Mouse (Mus musculus): ENCODE measurements at regions not wholly inside any gene's neighbourhood (a gene's known extent, or its start where the extent isn't known, plus 50 kb on each side); places are given as distances from the start of the nearest gene placed in this dataset.

DNA sequence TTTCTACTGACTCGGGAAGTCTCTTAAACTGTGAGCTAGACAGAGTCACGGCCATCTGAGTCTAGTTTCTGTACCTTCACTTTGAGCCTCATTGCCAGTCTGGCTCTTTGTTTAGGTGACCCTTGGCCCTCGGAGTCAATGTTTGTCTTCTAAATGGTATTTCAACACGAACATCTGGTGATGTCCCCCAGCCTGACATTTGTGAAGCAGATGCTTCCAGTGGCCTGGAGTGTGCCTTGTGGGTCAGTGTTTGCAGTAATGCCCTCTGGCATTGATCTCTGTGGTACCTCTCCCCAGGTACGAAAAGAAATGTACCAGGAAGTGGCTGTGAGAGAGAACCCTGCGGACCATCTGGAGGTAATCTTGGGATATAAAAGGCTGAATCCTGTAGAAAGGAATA, 155.7 kb upstream of the Bmp4 start:
- H3K79me2 ChIP-seq (ENCODE audit: control insufficient read depth, insufficient read depth): no peaks in the 10 kb centered on the region
- no peak overlapping the region for H3K4me2 ChIP-seq (ENCODE audit: low read depth)
- no peak overlapping the region for H3ac ChIP-seq (ENCODE audit: control insufficient read depth, insufficient read length)
- no peaks in the 10 kb centered on the region for H3K36me3 ChIP-seq (ENCODE audit: control insufficient read depth, insufficient read depth)
- no peak overlapping the region for H3K4me3 ChIP-seq
- no peak for TF ChIP-seq MAX (IDR thresholded peaks at IDR 0.05; ENCODE audit: low read depth)
- no peak for TF ChIP-seq POLR2AphosphoS2 (IDR thresholded peaks at IDR 0.05; ENCODE audit: insufficient read length, low read depth)
- TF ChIP-seq USF1 (IDR thresholded peaks at IDR 0.05; ENCODE audit: low read depth): no peak
- TF ChIP-seq CEBPB (IDR thresholded peaks at IDR 0.05; ENCODE audit: insufficient read depth, poor library complexity, severe bottlenecking): no peak
- no peak for TF ChIP-seq REST (IDR thresholded peaks at IDR 0.05; ENCODE audit: insufficient read depth, insufficient read length)
- TF ChIP-seq SRF (IDR thresholded peaks at IDR 0.05; ENCODE audit: control insufficient read depth, insufficient read length, low read depth): no peak
- TF ChIP-seq TCF12 (IDR thresholded peaks at IDR 0.05; ENCODE audit: insufficient read depth, poor library complexity, severe bottlenecking): no peak
- TF ChIP-seq MYOG (IDR thresholded peaks at IDR 0.05; ENCODE audit: control insufficient read depth in 1 of 3, insufficient read depth in 1 of 3, insufficient read length in 2 of 3, low read depth in 2 of 3): no peak
- no peak for TF ChIP-seq POLR2A (IDR thresholded peaks at IDR 0.05; ENCODE audit: insufficient read length, low read depth)
- H3K27me3 ChIP-seq (ENCODE audit: control insufficient read depth, insufficient read depth, insufficient read length): no peaks in the 10 kb centered on the region

DNA sequence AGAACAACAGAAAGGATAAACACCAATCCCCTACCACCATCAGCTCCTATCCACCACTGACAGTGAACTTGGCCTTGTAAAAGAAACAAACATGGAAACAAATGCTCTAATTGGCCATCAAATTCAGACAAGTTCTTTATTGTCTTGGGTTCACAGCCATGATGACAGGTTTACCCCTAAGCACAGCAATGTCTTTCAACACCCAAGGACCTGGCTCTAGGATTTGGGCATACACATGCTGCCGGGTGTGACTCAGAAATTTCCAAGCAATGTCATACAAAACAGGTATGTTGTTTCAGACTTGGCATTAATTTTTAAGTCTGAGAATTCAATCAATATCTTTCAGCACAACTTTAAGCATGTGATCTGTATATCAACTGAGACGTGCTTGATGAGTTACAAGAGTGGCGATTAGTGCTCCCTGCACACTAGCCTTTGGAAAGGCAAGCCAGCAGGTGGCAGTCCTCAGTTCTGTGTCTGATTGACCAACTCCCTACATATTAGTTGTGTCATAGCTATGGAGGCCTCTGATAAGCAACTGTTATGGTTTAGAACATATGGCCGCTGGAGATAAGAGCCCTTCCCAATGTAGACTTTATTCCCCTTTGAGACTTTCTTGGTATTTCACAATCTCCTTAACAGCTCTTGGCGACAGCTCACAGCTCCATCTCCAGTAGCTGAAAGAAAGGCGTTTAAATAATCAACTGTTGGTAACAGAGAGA, 149.2 kb upstream of the Bmp4 start:
- H3K27me3 ChIP-seq (ENCODE audit: control insufficient read depth, insufficient read depth, insufficient read length): no peaks in the 10 kb centered on the region
- no peaks in the 10 kb centered on the region for H3K36me3 ChIP-seq (ENCODE audit: control insufficient read depth, insufficient read depth)
- no peak for TF ChIP-seq POLR2AphosphoS2 (IDR thresholded peaks at IDR 0.05; ENCODE audit: insufficient read length, low read depth)
- no peak for TF ChIP-seq MAX (IDR thresholded peaks at IDR 0.05; ENCODE audit: low read depth)
- no peak for TF ChIP-seq CEBPB (IDR thresholded peaks at IDR 0.05; ENCODE audit: insufficient read depth, poor library complexity, severe bottlenecking)
- no peak for TF ChIP-seq MYOD1 (IDR thresholded peaks at IDR 0.05; ENCODE audit: control insufficient read depth in 1 of 3, insufficient read length in 2 of 3, low read depth in 2 of 3)
- no peak for TF ChIP-seq USF1 (IDR thresholded peaks at IDR 0.05; ENCODE audit: low read depth)
- TF ChIP-seq MYOG (IDR thresholded peaks at IDR 0.05; ENCODE audit: control insufficient read depth in 1 of 3, insufficient read depth in 1 of 3, insufficient read length in 2 of 3, low read depth in 2 of 3): no peak
- no peak for TF ChIP-seq SRF (IDR thresholded peaks at IDR 0.05; ENCODE audit: control insufficient read depth, insufficient read length, low read depth)
- no peak for TF ChIP-seq POLR2A (IDR thresholded peaks at IDR 0.05; ENCODE audit: insufficient read length, low read depth)
- TF ChIP-seq E2F4 (IDR thresholded peaks at IDR 0.05; ENCODE audit: insufficient read depth): no peak
- TF ChIP-seq TCF3 (IDR thresholded peaks at IDR 0.05; ENCODE audit: insufficient read length, low read depth): no peak
- no peak for TF ChIP-seq TCF12 (IDR thresholded peaks at IDR 0.05; ENCODE audit: insufficient read depth, poor library complexity, severe bottlenecking)
- no peak for TF ChIP-seq REST (IDR thresholded peaks at IDR 0.05; ENCODE audit: insufficient read depth, insufficient read length)
- H3K79me2 ChIP-seq (ENCODE audit: control insufficient read depth, insufficient read depth): no peaks in the 10 kb centered on the region
- no peak overlapping the region for H3K4me2 ChIP-seq (ENCODE audit: low read depth)
- H3ac ChIP-seq (ENCODE audit: control insufficient read depth, insufficient read length): no peak overlapping the region
- H3K4me3 ChIP-seq: no peak overlapping the region

DNA sequence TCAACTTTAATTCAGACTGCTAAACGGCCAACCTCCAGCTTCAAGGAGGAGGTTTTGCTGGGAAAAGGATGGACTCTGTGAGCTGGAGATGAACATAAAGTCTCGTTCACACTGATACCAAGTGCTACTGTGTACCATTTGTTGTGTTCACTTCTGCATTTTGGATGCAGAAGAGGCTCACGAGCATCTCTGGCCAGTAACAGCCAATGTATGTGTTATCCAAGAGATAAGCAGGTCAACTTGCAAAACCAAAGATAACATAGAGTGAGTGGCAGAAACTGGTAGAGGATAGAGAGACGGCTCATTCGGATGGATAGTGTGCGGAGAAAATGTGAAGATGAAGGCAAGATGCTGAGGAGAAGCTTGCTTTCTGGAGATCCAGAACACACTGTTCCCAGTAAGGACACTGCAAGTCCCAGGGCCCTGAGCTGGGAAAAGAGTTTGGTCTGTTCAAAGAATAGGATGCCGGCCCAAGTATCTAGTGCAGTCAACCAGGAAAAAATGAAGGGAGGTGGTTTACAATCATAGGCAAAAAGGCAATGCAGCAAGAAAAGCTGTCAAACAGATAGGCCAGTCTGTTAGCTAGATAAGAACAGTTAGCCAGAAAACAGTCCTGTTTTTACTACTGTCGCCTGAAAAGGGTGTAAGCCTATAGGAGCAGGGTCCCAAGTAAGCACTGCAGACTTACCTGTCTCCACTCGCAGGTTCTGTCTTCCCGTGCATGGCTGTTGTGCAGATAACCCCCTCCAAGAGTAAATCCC, 145.7 kb upstream of the Bmp4 start:
- Histone ChIP-seq H3K27me3 (ENCODE audit: control insufficient read depth, insufficient read depth, insufficient read length) (no peaks in the 10 kb centered on the region), H3K79me2 (ENCODE audit: control insufficient read depth, insufficient read depth) (no peaks in the 10 kb centered on the region), H3ac (ENCODE audit: control insufficient read depth, insufficient read length) (no peak overlapping the region), H3K4me2 (ENCODE audit: low read depth) (no peak overlapping the region), H3K4me3 (no peak overlapping the region), H3K36me3 (ENCODE audit: control insufficient read depth, insufficient read depth) (no peaks in the 10 kb centered on the region)
- TF ChIP-seq REST (IDR thresholded peaks at IDR 0.05; ENCODE audit: insufficient read depth, insufficient read length) (no peak), POLR2A (IDR thresholded peaks at IDR 0.05; ENCODE audit: insufficient read length, low read depth) (no peak), POLR2AphosphoS2 (IDR thresholded peaks at IDR 0.05; ENCODE audit: insufficient read length, low read depth) (no peak), E2F4 (IDR thresholded peaks at IDR 0.05; ENCODE audit: insufficient read depth) (no peak)

DNA sequence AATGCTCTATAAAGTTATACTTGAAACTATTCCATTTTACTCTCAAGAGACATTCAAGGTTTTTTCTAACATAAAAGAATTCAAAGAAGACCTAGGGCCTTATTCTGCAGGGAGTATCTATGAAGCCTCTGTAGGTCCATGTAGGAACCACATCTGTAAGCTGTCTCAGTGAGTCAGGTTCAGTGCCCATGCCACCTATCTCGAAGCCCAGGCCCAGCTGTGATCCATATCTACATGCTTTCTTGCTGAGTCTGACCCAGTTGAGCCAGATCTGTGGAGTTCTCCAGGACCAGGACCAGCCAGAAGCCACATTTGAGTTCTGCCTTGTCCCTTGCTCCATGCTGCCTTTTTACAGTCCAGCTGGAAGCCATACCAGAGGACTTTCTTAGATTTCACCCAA, 142.2 kb upstream of the Bmp4 start:
- Histone ChIP-seq H3ac (ENCODE audit: control insufficient read depth, insufficient read length) (no peak overlapping the region), H3K36me3 (ENCODE audit: control insufficient read depth, insufficient read depth) (no peaks in the 10 kb centered on the region), H3K4me3 (no peak overlapping the region), H3K4me2 (ENCODE audit: low read depth) (no peak overlapping the region), H3K79me2 (ENCODE audit: control insufficient read depth, insufficient read depth) (no peaks in the 10 kb centered on the region), H3K27me3 (ENCODE audit: control insufficient read depth, insufficient read depth, insufficient read length) (no peaks in the 10 kb centered on the region)
- TF ChIP-seq POLR2A (IDR thresholded peaks at IDR 0.05; ENCODE audit: insufficient read length, low read depth) (no peak), TCF12 (IDR thresholded peaks at IDR 0.05; ENCODE audit: insufficient read depth, poor library complexity, severe bottlenecking) (no peak), REST (IDR thresholded peaks at IDR 0.05; ENCODE audit: insufficient read depth, insufficient read length) (no peak), USF1 (IDR thresholded peaks at IDR 0.05; ENCODE audit: low read depth) (no peak), E2F4 (IDR thresholded peaks at IDR 0.05; ENCODE audit: insufficient read depth) (no peak), POLR2AphosphoS2 (IDR thresholded peaks at IDR 0.05; ENCODE audit: insufficient read length, low read depth) (no peak), MYOD1 (IDR thresholded peaks at IDR 0.05; ENCODE audit: control insufficient read depth in 1 of 3, insufficient read length in 2 of 3, low read depth in 2 of 3) (no peak), SRF (IDR thresholded peaks at IDR 0.05; ENCODE audit: control insufficient read depth, insufficient read length, low read depth) (no peak), MYOG (IDR thresholded peaks at IDR 0.05; ENCODE audit: control insufficient read depth in 1 of 3, insufficient read depth in 1 of 3, insufficient read length in 2 of 3, low read depth in 2 of 3) (no peak), CEBPB (IDR thresholded peaks at IDR 0.05; ENCODE audit: insufficient read depth, poor library complexity, severe bottlenecking) (no peak), TCF3 (IDR thresholded peaks at IDR 0.05; ENCODE audit: insufficient read length, low read depth) (no peak), MAX (IDR thresholded peaks at IDR 0.05; ENCODE audit: low read depth) (no peak)

All from myocyte (in vitro differentiated cells).